Mouse (Mus musculus) monocyte, adult 2 months (primary cell): ENCODE data around the gene Hoxb2.

Experiments
- DNase-seq, 2 experiments: peaks; one replicate each; pipeline ENCODE4 v3.0.0; 2022; ENCODE audit warnings: low spot score in 2 of 2, low read depth in 1 of 2

The Hoxb2 gene

GRCm38 (mm10) chr11:96316696-96317607 is 33.4 kb upstream of the Hoxb2 start:
- DNase-seq, result no peak

- no peak for DNase-seq
Measured at GRCm38 (mm10) chr11:96317608-96318367, 32.5 kb upstream of the Hoxb2 start, which contains the start of gene Hoxb4. Gene Hoxb4 (plus strand): TSS chr11:96318267.

- peak in 1 of 2 experiments; percentile 38 for DNase-seq
Measured at GRCm38 (mm10) chr11:96318368-96319070, 31.8 kb upstream of the Hoxb2 start.

GRCm38 (mm10) chr11:96319071-96319902 is 31.0 kb upstream of the Hoxb2 start:
- DNase-seq, result no peak

- no peak for DNase-seq
Measured at GRCm38 (mm10) chr11:96319910-96320309, 30.4 kb upstream of the Hoxb2 start.

GRCm38 (mm10) chr11:96320688-96321087 is 29.6 kb upstream of the Hoxb2 start:
- no peak for DNase-seq

- no peak for DNase-seq
Measured at GRCm38 (mm10) chr11:96321846-96322245, 28.5 kb upstream of the Hoxb2 start.

GRCm38 (mm10) chr11:96322738-96323137 is 27.6 kb upstream of the Hoxb2 start:
- no peak for DNase-seq

- DNase-seq, result no peak
Measured at GRCm38 (mm10) chr11:96323154-96323553, 27.2 kb upstream of the Hoxb2 start, which contains the start of gene Hoxb3. Gene Hoxb3 (plus strand): TSS chr11:96323326.

- DNase-seq, result no peak
Measured at GRCm38 (mm10) chr11:96324125-96324524, 26.2 kb upstream of the Hoxb2 start.

GRCm38 (mm10) chr11:96324965-96325364 is 25.4 kb upstream of the Hoxb2 start:
- DNase-seq, result no peak

- no peak for DNase-seq
Measured at GRCm38 (mm10) chr11:96325747-96326212, 24.5 kb upstream of the Hoxb2 start.

GRCm38 (mm10) chr11:96326705-96327104 is 23.6 kb upstream of the Hoxb2 start:
- no peak for DNase-seq

GRCm38 (mm10) chr11:96327122-96327521 is 23.2 kb upstream of the Hoxb2 start:
- DNase-seq, result no peak

- DNase-seq, result no peak
Measured at GRCm38 (mm10) chr11:96327750-96328149, 22.6 kb upstream of the Hoxb2 start.

- DNase-seq, result no peak
Measured at GRCm38 (mm10) chr11:96328605-96329004, 21.7 kb upstream of the Hoxb2 start.

- no peak for DNase-seq
Measured at GRCm38 (mm10) chr11:96332105-96332504, 18.2 kb upstream of the Hoxb2 start.

- DNase-seq, result no peak
Measured at GRCm38 (mm10) chr11:96332618-96333032, 17.7 kb upstream of the Hoxb2 start.

- no peak for DNase-seq
Measured at GRCm38 (mm10) chr11:96333241-96334001, 16.9 kb upstream of the Hoxb2 start.

GRCm38 (mm10) chr11:96334002-96334364 is 16.3 kb upstream of the Hoxb2 start:
- DNase-seq, result no peak
